Mouse (Mus musculus) stomach, postnatal 0 days (tissue): Measurements from ENCODE around the gene Krt34.

Experiments used
- CTCF ChIP-seq: IDR thresholded peaks from 2 replicates; pipeline ENCODE4 v1.5.1; 2016; ENCODE audit warnings: antibody characterized with exemption, low read depth, mild to moderate bottlenecking, moderate library complexity
- EP300 ChIP-seq: optimal IDR thresholded peaks from 2 replicates; pipeline ENCODE3; 2016; ENCODE audit warnings: antibody characterized with exemption

- no peak for TF ChIP-seq EP300
- no peak for TF ChIP-seq CTCF
Observed at GRCm38 (mm10) chr11:100029768-100030167, 11.6 kb downstream of the Krt34 start, which contains the start of gene Krt33b.
